Mouse (Mus musculus) mesoderm, embryonic 11.5 days (tissue): ENCODE measurements at regions not wholly inside any gene's neighbourhood (a gene's known extent, or its start where the extent isn't known, plus 50 kb on each side); places are given as distances from the start of the nearest gene placed in this dataset.

ENCODE experiments used
- DNase-seq: peaks from one replicate; pipeline ENCODE4 v3.0.0-alpha.2; 2012; ENCODE audit warnings: low read depth, low spot score

GRCm38 (mm10) chr11:64138934-64139333 lies 59.7 kb upstream of the Cox10 start:
- no peak for DNase-seq

- no peak for DNase-seq
These were observed 56.5 kb upstream of the Cox10 start for GRCm38 (mm10) chr11:64135766-64136165.

GRCm38 (mm10) chr11:64135308-64135591 lies 56.0 kb upstream of the Cox10 start:
- no peak for DNase-seq

GRCm38 (mm10) chr11:64134571-64135307 lies 55.5 kb upstream of the Cox10 start:
- no peak for DNase-seq
